Mouse (Mus musculus) embryo, embryonic 11 days (tissue): ENCODE results near the gene Hfe.
A peak's percentile ranks its signal among the peaks of the same experiment; 100 is the strongest.

ENCODE experiments used
- DNase-seq: peaks from one replicate; pipeline ENCODE4 v3.0.0-alpha.2; 2015

Hfe gene

GRCm38 (mm10) chr13:23684295-23684945 lies 26.2 kb downstream of the Hfe start:
- DNase-seq: peak; percentile 88

- DNase-seq: peak; percentile 96
Measured at GRCm38 (mm10) chr13:23683755-23684281, 26.8 kb downstream of the Hfe start, which contains the start of the genes Hist1h2ac and Hist1h2bc. TSS of gene Hist1h2ac (minus strand) at chr13:23683948. TSS of gene Hist1h2bc (plus strand) at chr13:23684199.

- peak; percentile 47 for DNase-seq
Measured at GRCm38 (mm10) chr13:23682947-23683754, 27.5 kb downstream of the Hfe start.

- DNase-seq: no peak
Measured at GRCm38 (mm10) chr13:23682623-23682946, 28.1 kb downstream of the Hfe start.

- no peak for DNase-seq
Measured at GRCm38 (mm10) chr13:23681990-23682582, 28.6 kb downstream of the Hfe start.

GRCm38 (mm10) chr13:23662536-23662935 lies 48.1 kb downstream of the Hfe start:
- no peak for DNase-seq

GRCm38 (mm10) chr13:23659636-23660366 lies 50.9 kb downstream of the Hfe start:
- no peak for DNase-seq
